Mouse (Mus musculus): Measurements from ENCODE around the gene Snx3. TPM values are rescaled to one million over a fixed set of nuclear protein-coding genes. Genes with fewer than 3 reads are reported as not detected.

Gene Snx3
- polyA plus RNA-seq, 1 experiment from 2014 or later: 363 TPM

DNA sequence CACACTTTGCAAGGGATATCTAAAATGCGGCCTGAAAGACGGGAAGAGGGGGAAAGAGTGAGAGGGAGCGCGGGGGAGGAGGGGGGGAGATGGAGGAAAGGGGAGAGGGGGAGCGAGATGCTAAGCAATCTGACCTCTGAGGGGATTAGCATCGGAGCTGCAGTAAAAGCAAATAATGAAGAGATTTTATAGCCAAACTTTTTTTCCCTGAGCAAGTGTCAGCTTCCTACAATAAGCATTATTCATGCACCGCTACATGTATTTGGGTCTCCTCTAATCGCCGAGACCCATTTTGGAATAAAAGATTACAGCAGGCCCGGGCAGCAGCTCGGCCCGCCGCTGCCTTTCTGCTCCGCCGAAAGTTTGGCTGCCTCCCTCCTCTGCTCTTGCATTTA is 76.4 kb downstream of the Snx3 start:
- no peak for DNase-seq (ENCODE audit: low spot score)

DNA sequence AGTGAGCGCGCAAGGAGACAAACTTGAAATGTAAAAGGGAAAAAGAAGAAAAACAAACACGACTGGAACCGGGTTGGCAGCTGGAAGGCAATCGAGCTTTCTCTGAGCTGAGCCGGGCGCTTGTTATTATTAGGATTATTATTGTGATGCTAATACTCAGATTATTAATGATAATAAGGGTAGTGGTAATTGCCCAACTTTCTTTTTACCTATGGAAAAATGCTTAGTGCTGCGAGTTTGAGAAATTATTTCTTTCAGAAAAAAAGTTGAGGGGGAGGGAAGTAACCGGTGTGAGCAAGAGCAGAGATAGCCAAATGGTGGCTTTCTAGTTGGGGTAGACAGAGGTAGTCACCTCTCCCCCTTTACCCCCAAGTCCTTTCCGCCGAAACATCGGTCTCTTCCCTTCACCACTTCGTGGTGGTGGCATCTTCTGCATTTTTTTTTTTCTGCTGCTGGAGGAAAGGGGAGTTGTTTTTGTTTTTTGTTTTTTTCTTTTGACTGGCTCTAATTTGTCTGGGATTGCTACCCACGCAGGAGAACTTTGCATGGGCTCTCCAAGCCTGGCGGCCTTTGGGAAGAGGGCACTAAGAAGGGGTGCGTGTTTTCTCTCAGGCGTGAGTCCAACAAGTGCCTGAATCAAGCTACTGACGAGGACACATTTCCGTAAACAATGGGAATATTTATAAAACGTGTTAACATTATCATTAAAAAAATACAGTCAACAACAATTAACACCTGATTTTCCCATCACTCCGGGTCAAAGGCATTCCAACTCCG is 77.1 kb downstream of the Snx3 start:
- no peak for DNase-seq (ENCODE audit: low spot score)

DNA sequence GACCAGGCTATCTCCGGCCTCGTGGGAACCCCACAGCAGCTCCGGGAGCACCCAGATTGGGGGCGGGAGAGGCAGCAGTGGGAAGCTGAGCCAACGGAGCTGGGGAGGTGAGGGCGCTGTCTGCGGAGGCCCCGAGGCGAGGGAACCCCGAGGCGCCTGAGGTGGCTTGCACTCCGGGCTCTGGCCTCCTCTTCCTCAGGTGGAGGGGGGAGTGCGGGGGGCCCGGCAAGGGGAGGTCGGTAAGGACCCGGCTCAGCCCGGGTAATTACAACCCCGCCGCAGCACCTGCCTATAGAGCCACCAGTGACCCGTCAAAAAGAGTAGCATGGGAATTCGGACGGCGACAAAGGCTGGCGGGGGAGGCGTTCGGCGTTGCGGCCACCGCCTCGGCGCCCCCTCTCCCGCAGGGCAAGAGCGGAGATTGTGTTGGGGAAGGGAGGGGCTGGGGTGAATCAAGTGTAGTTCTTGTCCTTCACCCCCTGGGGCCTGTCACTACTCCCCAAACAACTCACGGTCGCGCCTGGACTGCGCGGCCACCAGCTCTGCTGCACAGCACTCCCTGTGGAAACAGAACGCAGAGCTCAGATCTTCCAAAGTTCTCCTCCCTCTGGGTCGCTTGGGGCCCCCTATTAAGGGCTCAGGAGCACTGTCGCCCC is 77.8 kb downstream of the Snx3 start:
- no peak for DNase-seq (ENCODE audit: low spot score)

DNA sequence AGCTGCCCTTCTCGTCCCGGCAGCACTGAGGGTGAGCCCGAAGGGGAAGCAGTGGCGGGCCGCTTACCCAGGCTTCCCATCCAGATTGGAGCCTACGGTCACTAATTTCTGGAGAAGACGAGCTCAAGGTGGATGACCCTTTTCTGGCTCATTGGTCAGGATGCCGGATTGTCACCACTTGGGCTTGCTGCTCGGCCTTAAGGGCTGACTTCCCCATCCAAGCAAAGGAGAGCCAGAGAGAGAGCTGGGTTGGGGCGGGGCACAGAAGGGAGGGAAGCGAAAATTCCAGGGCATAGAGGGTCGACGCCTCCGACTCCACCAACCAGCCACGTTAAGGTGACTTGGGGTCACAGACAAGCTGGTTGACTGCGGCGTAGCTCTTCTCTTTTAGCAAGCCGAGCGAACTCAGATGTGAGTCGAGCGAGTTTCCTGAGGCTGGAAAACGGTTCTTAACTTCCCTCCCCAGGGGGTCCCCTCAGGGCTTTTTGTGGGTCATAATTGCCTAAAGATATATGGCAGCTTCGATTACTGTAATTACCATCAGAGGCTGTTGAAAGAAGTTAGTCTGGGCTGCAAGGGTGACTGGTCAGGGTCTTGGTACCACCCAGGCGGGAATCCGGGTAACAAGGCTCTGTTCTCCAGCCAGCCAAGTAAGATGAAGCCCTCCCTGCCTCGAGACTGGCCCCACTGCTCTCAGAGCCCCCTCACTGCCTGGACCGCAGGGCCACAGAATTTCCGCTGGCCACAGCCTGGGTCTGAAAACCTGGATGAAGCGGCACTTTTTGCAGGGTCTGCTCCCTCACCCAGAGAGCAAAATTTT is 78.5 kb downstream of the Snx3 start:
- DNase-seq (ENCODE audit: low spot score): no peak

DNA sequence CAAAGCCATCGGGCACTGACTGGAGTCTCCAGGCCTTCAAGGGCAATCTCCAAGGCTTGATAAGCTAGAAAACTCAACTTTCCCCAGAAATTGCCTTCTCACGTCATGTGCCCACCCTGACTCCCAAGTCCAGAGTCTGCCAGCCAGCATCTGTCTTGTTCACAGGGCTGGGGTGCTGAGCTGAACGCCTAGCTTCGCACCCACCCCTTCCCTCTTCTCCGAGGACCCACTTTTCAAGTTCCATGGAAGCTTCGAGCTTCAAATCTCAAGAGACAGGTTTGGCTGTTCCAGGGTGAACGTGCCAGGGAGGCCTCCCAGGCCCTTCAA is 79.1 kb downstream of the Snx3 start:
- no peak for DNase-seq (ENCODE audit: low spot score)

DNA sequence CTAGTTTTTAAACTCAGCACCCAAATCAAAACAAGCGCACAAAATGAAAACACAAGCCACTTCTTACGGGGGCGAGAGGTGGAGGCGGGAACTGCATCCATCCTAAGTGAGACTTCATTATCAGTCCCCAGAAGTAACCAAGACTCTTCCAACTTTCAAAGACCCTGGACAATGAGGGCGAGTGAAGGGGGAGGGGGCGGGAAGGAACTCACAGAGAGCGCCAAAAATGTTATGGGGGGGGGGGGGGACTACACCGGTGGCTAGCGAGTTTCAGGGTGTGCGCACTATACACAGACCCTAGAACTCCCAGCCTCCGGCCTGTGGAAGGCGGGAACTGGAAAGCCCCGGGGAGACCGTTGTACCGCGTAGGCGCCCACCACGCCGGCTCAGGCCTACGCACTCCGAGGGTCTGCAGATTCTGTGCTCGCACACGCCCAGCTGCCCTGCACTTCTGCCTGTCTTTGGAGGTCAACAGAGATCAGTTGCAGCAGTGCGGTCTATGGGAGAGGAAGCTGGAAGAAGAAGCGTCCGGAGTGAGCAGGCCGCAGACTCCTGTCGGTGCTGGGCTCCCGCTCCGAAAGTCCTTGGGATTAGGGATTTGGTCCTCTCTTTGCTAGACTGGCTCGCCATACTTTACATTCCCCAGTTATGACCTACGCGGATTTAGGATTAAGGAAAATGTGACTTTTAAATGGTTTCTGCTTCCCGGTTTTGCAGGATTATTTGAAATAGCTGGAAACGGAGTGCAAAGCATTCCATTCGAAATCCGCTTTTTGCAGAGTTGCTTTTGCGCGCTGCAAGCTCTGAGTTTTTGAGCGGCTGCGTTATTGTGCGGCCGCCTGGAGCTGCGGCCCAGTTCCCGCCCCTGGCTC is 80.1 kb downstream of the Snx3 start:
- DNase-seq (ENCODE audit: low spot score): no peak

DNA sequence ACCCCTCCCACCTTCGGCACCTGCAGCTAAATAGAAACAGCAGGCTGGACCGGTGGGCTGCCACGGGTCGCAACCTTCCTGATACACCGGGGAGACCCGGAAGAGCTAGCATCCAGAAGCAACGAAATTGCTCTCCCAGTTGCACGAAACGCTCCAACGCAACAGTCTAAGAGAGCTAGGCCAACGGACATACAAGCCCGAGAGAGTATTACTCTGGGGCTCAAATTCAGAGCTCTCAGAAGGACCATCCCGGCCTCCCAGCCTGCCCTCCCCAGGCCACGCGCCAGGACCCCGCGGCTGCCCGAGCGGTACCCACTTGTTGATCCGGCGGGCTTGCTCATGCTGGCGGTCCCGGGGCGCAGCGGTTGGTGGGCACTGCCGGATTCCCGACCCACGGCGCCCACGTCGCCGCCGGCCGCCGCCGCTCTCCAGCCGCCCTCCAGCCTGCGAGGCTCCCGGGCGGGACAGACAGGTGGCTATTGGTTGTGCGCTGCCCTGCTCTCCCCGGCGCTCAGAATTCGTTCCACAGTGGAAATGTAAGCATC is 80.8 kb downstream of the Snx3 start:
- DNase-seq (ENCODE audit: low spot score): no peak

DNA sequence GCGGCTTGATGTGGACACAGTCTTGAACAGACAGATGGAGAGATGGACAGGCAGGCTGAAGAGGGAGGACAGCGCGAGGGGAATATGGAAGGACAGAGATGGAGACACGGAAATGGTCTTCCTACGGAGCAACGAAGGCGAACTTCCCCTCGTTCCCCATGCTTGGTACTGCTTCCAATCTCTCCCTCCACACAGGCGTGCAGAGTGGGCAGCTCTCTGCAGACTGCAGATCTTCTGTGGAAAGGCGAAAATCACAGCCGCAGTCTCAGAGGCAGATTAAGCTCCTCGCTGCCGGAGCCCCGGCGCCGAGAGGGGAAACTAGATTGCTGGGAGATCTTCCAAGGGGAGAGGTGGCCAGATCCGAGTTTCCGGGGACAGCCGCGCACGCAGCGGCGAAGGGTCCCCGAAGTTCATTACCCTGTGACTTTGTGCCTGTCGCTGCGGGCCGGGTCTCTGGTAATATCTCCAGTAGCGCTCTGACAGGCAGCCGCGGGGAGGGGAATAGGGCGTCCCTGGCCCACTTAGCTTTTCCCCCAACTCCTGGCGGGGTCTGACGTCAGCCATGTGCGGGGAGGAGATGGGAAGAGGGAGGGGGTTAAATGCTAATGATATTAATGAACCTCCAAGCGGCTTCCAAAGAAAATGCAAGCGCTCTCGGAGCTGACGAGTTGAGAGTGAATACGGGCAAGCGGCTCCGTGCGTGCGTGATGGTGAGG is 81.5 kb downstream of the Snx3 start, which contains the start of the genes Nr2e1 and Ostm1:
TSS of gene Nr2e1 (minus strand) at position 476 of the 716 bp plus-strand sequence.
TSS of gene Ostm1 (plus strand) at position 666 of the 716 bp plus-strand sequence.
- DNase-seq (ENCODE audit: low spot score): no peak

DNA sequence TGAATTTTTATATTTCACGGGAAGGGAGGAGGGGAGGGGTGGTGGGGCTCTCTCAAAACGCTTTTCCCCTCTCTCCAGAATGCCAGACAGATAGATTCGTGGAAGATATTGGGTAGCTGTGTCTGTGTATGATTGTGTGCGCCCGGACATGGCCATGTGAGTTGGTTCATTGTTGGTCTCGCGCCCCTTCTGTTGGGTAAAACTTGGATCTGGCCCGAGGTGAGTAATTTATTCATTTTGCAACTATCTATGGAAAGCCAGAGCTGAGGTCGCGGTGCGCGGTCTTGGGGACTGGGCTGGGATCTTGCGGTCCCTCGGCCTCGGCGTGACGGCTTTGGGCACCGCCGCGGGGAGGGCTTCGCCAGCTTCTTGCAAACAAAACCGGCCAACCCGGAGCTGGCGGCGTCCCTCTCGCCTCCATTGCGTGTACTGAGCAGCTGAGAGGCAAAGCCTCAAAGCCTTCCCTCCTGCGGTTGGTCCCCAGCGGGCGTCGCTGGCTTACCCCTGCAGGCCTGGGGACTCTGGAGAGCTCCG is 82.1 kb downstream of the Snx3 start:
- DNase-seq (ENCODE audit: low spot score): no peak

DNA sequence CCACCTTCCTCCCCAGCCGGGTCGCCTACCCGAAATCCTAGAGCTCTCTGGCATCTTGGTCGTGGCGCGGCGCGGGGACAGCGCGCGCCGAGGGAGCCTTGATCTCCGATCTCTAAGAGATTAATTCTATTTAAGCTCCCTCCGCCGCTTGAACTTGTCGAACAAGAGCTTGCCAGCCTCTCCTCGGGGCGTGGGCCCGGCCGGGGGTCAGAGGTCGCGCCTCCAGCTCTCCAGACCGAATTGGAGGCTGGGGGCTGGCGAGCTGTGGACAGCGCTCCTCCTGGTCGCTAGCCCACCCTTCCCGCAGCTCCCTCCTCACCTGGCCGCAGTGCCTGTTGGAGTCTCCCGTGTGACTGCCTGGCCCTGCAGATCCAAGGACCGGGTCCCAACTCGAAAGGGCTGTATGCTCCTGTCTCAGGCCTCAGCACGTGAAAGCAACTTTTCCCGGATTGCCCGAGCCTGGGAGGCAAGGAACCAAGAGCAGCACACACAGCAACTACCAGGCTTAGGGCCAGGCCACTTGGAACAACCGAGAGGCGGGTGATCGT is 82.7 kb downstream of the Snx3 start:
- DNase-seq (ENCODE audit: low spot score): no peak

Other genes with a start within 250 kb of the Snx3 start
- gene Foxo3, start 225.3 kb upstream of the Snx3 start, polyA plus RNA-seq (2015; fragmentation: Nextera tagmentation; extraction: Ambion mirVana): 12.1 and 14.0 TPM in 2 replicates
- gene Afg1l, start 23.5 kb upstream of the Snx3 start, polyA plus RNA-seq (2015; fragmentation: Nextera tagmentation; extraction: Ambion mirVana): 4.4 and 5.2 TPM in 2 replicates
- 0.10 TPM in 1 of 2 replicates, not detected in the other for gene Nr2e1, start 81.6 kb downstream of the Snx3 start, polyA plus RNA-seq (2015; fragmentation: Nextera tagmentation; extraction: Ambion mirVana)
- 95.3 and 102 TPM in 2 replicates for gene Ostm1, start 81.8 kb downstream of the Snx3 start, polyA plus RNA-seq (2015; fragmentation: Nextera tagmentation; extraction: Ambion mirVana)

All from thymus, postnatal 0 days (tissue).